Mouse (Mus musculus) retina, postnatal 1 day (tissue): Measurements from ENCODE around the gene Hexb.
"Not testable (repeated sequence)": the region's sequence is repeated elsewhere in the genome, so short reads cannot be mapped to it uniquely, and the experiment has no call there.

Source experiments
- DNase-seq: peaks from one replicate; pipeline ENCODE4 v3.0.0-alpha.2; 2012

Hexb gene

GRCm38 (mm10) chr13:97178943-97179342 lies 19.2 kb downstream of the Hexb start:
- no peak for DNase-seq

GRCm38 (mm10) chr13:97176731-97177130 lies 21.4 kb downstream of the Hexb start:
- DNase-seq: peak; percentile 18

- no peak for DNase-seq
These were observed 22.5 kb downstream of the Hexb start for GRCm38 (mm10) chr13:97175520-97176264.

GRCm38 (mm10) chr13:97145834-97146233 lies 52.3 kb downstream of the Hexb start:
- DNase-seq: peak; percentile 75

GRCm38 (mm10) chr13:97142321-97142720 lies 55.8 kb downstream of the Hexb start:
- no peak for DNase-seq

- DNase-seq: not testable (repeated sequence)
These were observed 59.7 kb downstream of the Hexb start for GRCm38 (mm10) chr13:97138404-97138931.

- peak; percentile 97 for DNase-seq
These were observed 60.4 kb downstream of the Hexb start, which contains the start of the genes Gfm2 and Nsa2 for GRCm38 (mm10) chr13:97137466-97138400. Gene Gfm2 (plus strand): TSS chr13:97137937. Gene Nsa2 (minus strand): TSS chr13:97137937.

GRCm38 (mm10) chr13:97130413-97130812 lies 67.7 kb downstream of the Hexb start:
- not testable (repeated sequence) for DNase-seq

GRCm38 (mm10) chr13:97129654-97130053 lies 68.5 kb downstream of the Hexb start:
- not testable (repeated sequence) for DNase-seq
